Mouse (Mus musculus) midbrain, embryonic 16.5 days (tissue): ENCODE measurements at regions not wholly inside any gene's neighbourhood (a gene's known extent, or its start where the extent isn't known, plus 50 kb on each side); places are given as distances from the start of the nearest gene placed in this dataset.

ENCODE experiments used
- ATAC-seq: fragments of 200-750 bp; cut with Nextera tagmentation; 2 replicates; pipeline ENCODE4 v1.8.0; 2017; ENCODE audit warnings: moderate TSS enrichment
- H3K27ac ChIP-seq: fragments of 300-500 bp; sonication (generic); 2 replicates; pipeline ENCODE4 v1.5.1; 2014; ENCODE audit warnings: mild to moderate bottlenecking, low read length, mixed read lengths
- H3K27me3 ChIP-seq: fragments of 300-500 bp; sonication (generic); 2 replicates; pipeline ENCODE4 v1.6.1; 2014; ENCODE audit warnings: low read depth, low read length, mixed read lengths; ENCODE audit not compliant: control insufficient read depth, insufficient read depth
- H3K36me3 ChIP-seq: fragments of 300-500 bp; sonication (generic); 2 replicates; pipeline ENCODE4 v1.6.1; 2014; ENCODE audit warnings: mild to moderate bottlenecking, low read length, moderate library complexity, mixed read lengths; ENCODE audit not compliant: control insufficient read depth, insufficient read depth
- H3K4me1 ChIP-seq: fragments of 300-500 bp; sonication (generic); 2 replicates; pipeline ENCODE4 v1.6.1; 2014; ENCODE audit warnings: mild to moderate bottlenecking, low read length, mixed read lengths; ENCODE audit not compliant: control insufficient read depth, insufficient read depth
- H3K4me2 ChIP-seq: fragments of 300-500 bp; sonication (generic); 2 replicates; pipeline ENCODE4 v1.6.1; 2014; ENCODE audit warnings: mild to moderate bottlenecking, low read length, mixed read lengths
- H3K4me3 ChIP-seq: fragments of 300-500 bp; sonication (generic); 2 replicates; pipeline ENCODE4 v1.5.1; 2014; ENCODE audit warnings: low read depth, mild to moderate bottlenecking, low read length, moderate library complexity, mixed read lengths
- H3K9ac ChIP-seq: fragments of 300-500 bp; sonication (generic); 2 replicates; pipeline ENCODE4 v1.6.1; 2014; ENCODE audit warnings: low read depth, low read length, mixed read lengths
- H3K9me3 ChIP-seq: fragments of 300-500 bp; sonication (generic); replicated peaks from 2 replicates; pipeline ENCODE4 v1.6.1; 2014; ENCODE audit warnings: mild to moderate bottlenecking, low read length, mixed read lengths; ENCODE audit not compliant: control insufficient read depth, poor library complexity, severe bottlenecking
- whole genome bisulfite sequencing: fragments of 180-500 bp; shearing (Covaris S2); extraction: QIAGEN DNeasy Blood & Tissue Kit; methylation state at CpG from one replicate; pipeline ENCODE4 v1.1.7; 2014; 5-methylcytosine and 5-hydroxymethylcytosine counted together

- H3K4me2 ChIP-seq: peak overlapping the region; percentile 28; the same call in 1 of the 2 replicates
- H3K36me3 ChIP-seq: no peaks in the 10 kb centered on the region
- no peaks in the 10 kb centered on the region for H3K9me3 ChIP-seq
- no peak overlapping the region for H3K9ac ChIP-seq
- no peak overlapping the region for H3K4me3 ChIP-seq
- H3K27me3 ChIP-seq: no peaks in the 10 kb centered on the region
- H3K4me1 ChIP-seq: peaks cover 15% of the 10 kb centered on the region
- H3K27ac ChIP-seq: peak overlapping the region; percentile 4
- 11% methylated on average over 3 of the region's 3 CpGs for WGBS
- peak; percentile 54; the same call in 1 of the 2 replicates for ATAC-seq
Observed at GRCm38 (mm10) chr4:53951003-53951733, 125.3 kb downstream of the Tmem38b start.

GRCm38 (mm10) chr4:53951734-53952109, 125.9 kb downstream of the Tmem38b start:
- peaks cover 15% of the 10 kb centered on the region for H3K4me1 ChIP-seq
- H3K27me3 ChIP-seq: no peaks in the 10 kb centered on the region
- H3K4me3 ChIP-seq: no peak overlapping the region
- H3K9ac ChIP-seq: no peak overlapping the region
- H3K9me3 ChIP-seq: no peaks in the 10 kb centered on the region
- 18% methylated on average over 5 of the region's 5 CpGs for WGBS
- H3K4me2 ChIP-seq: no peak overlapping the region
- peak; percentile 42; the same call in 1 of the 2 replicates for ATAC-seq
- H3K27ac ChIP-seq: peak overlapping the region; percentile 4
- H3K36me3 ChIP-seq: no peaks in the 10 kb centered on the region

- Histone ChIP-seq H3K27me3 (no peaks in the 10 kb centered on the region), H3K4me2 (no peak overlapping the region), H3K4me3 (no peak overlapping the region), H3K36me3 (no peaks in the 10 kb centered on the region), H3K27ac (peak overlapping the region; percentile 4), H3K9ac (no peak overlapping the region), H3K4me1 (peaks cover 15% of the 10 kb centered on the region), H3K9me3 (no peaks in the 10 kb centered on the region)
- ATAC-seq: no peak
- 6% methylated on average over 3 of the region's 3 CpGs for WGBS
Observed at GRCm38 (mm10) chr4:53952288-53952687, 126.4 kb downstream of the Tmem38b start.

- ATAC-seq: no peak
- H3K9ac ChIP-seq: no peak overlapping the region
- no peak overlapping the region for H3K27ac ChIP-seq
- no peaks in the 10 kb centered on the region for H3K27me3 ChIP-seq
- no peak overlapping the region for H3K4me2 ChIP-seq
- 73% methylated on average over 3 of the region's 3 CpGs for WGBS
- H3K4me1 ChIP-seq: no peaks in the 10 kb centered on the region
- H3K4me3 ChIP-seq: no peak overlapping the region
- H3K36me3 ChIP-seq: no peaks in the 10 kb centered on the region
- 0 out of 2 replicates have a peak, but pooled peaks cover 6% of the 10 kb centered on the region for H3K9me3 ChIP-seq
Observed at GRCm38 (mm10) chr4:53962458-53962857, 136.6 kb downstream of the Tmem38b start.

GRCm38 (mm10) chr4:53970461-53970860, 144.6 kb downstream of the Tmem38b start:
- no peak overlapping the region for H3K4me2 ChIP-seq
- no peak for ATAC-seq
- H3K9ac ChIP-seq: no peak overlapping the region

GRCm38 (mm10) chr4:53970960-53971359, 145.1 kb downstream of the Tmem38b start:
- WGBS: 100% methylated on average over 2 of the region's 2 CpGs
- Histone ChIP-seq H3K27ac (no peak overlapping the region), H3K4me1 (no peaks in the 10 kb centered on the region), H3K9me3 (0 out of 2 replicates have a peak, but pooled peaks cover 6% of the 10 kb centered on the region), H3K4me2 (no peak overlapping the region), H3K36me3 (no peaks in the 10 kb centered on the region), H3K9ac (no peak overlapping the region), H3K27me3 (no peaks in the 10 kb centered on the region), H3K4me3 (no peak overlapping the region)
- ATAC-seq: no peak

More at GRCm38 (mm10) chr4:53970461-53970860, 144.6 kb downstream of the Tmem38b start:
- Histone ChIP-seq H3K9me3 (0 out of 2 replicates have a peak, but pooled peaks cover 6% of the 10 kb centered on the region), H3K36me3 (no peaks in the 10 kb centered on the region), H3K4me1 (no peaks in the 10 kb centered on the region), H3K27ac (no peak overlapping the region), H3K4me3 (no peak overlapping the region), H3K27me3 (no peaks in the 10 kb centered on the region)

GRCm38 (mm10) chr4:53976036-53976638, 150.3 kb downstream of the Tmem38b start:
- Histone ChIP-seq H3K36me3 (no peaks in the 10 kb centered on the region), H3K4me1 (no peaks in the 10 kb centered on the region), H3K27me3 (no peaks in the 10 kb centered on the region), H3K27ac (no peak overlapping the region), H3K9ac (no peak overlapping the region), H3K9me3 (no peaks in the 10 kb centered on the region), H3K4me3 (no peak overlapping the region), H3K4me2 (no peak overlapping the region)
- ATAC-seq: no peak
- WGBS: 77% methylated on average over 12 of the region's 12 CpGs

GRCm38 (mm10) chr4:53986519-53987301, 160.9 kb downstream of the Tmem38b start:
- Histone ChIP-seq H3K27me3 (no peaks in the 10 kb centered on the region), H3K27ac (no peak overlapping the region), H3K4me3 (no peak overlapping the region), H3K4me2 (no peak overlapping the region), H3K9me3 (no peaks in the 10 kb centered on the region), H3K9ac (no peak overlapping the region), H3K36me3 (no peaks in the 10 kb centered on the region), H3K4me1 (no peaks in the 10 kb centered on the region)
- ATAC-seq: no peak
- 90% methylated on average over 8 of the region's 8 CpGs for WGBS

GRCm38 (mm10) chr4:53987536-53987935, 161.7 kb downstream of the Tmem38b start:
- Histone ChIP-seq H3K4me1 (no peaks in the 10 kb centered on the region), H3K9ac (no peak overlapping the region), H3K27me3 (no peaks in the 10 kb centered on the region), H3K9me3 (no peaks in the 10 kb centered on the region), H3K36me3 (no peaks in the 10 kb centered on the region), H3K27ac (no peak overlapping the region), H3K4me3 (no peak overlapping the region), H3K4me2 (no peak overlapping the region)
- 76% methylated on average over 11 of the region's 11 CpGs for WGBS
- no peak for ATAC-seq
